Mouse (Mus musculus) stomach, postnatal 0 days (tissue): ENCODE measurements around the gene Acot6.

Experiments used
- CTCF ChIP-seq: IDR thresholded peaks from 2 replicates; pipeline ENCODE4 v1.5.1; 2016; ENCODE audit warnings: antibody characterized with exemption, low read depth, mild to moderate bottlenecking, moderate library complexity
- EP300 ChIP-seq: optimal IDR thresholded peaks from 2 replicates; pipeline ENCODE3; 2016; ENCODE audit warnings: antibody characterized with exemption

DNA sequence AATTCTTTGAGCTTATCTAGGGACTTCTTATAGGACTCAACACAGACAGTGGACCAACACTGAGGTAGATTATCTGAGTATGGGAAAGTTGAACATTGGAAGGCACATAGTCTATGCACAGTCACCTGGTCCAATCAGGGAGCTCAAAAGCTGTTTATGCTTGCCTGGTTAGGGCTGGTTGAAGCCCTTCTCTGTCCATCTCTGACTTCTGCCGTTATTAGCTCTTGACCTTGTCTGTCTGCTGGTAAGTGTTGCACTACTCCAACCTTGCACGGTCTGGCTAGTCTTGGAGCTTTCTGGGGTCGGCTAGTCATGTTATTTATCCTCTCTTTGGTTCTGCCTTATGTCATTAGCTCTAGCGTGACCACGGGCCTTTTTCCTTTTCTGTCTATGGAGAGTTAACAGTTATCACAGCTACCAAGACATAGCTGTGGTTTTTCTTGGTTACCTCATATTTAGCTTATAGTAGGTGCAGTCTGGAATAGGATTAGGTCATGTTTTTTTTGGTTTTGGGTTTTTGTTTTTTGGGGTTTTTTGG is 48.4 kb upstream of the Acot6 start, which contains the start of gene Acot3:
- TF ChIP-seq CTCF (no peak), EP300 (no peak)
